In the genomic region with DNA sequence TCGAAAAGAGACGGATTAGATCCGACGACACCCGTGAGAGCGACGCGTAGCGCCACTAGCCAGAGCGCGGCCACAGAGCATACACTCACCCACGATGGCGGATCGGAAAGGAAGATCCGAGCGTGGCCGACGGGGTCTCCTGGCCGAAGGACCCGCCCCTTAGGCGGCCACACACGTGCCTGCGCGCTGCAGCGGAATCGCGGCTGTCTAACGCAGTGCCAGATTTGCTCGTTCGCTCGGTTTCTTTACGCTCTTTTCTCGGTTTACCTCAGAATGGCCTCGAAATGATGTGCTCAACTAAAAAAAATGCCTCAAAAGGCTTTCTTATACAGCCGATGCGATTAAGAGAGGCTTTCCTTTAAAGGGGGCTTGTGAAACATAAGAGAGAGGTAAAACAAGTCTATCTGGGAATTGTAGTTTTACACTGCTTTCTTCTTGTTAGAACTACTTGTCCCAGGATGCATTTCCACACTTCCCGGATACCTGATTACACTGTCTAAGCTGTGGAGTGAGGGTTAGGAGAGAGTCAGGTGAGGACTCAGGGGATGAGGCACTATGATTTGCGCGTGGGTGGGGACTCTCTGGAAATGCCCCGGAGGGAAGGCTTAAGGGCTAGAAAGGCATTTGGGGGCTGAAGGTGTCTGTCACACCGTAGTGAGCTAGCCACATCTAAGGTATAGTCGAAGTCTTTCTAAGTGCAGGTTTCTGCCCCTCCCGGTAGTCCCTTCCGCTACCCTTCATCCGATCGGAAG, we compare ENCODE assay signal across 8 mouse cellular contexts. TPM values are rescaled to one million over a fixed set of nuclear protein-coding genes. Genes with fewer than 3 reads are reported as not detected.
DNase-seq lines count a peak whose midpoint lies in the region; ATAC-seq and TF ChIP-seq lines count a peak whose summit lies in the region.

A gene (plus strand): TSS at position 199 of the 752 bp plus-strand sequence.
A gene (minus strand): TSS at position 358 of the 752 bp plus-strand sequence.

- H3K9ac ChIP-seq in forebrain, embryonic 16.5 days (replicated peaks; ENCODE audit: low read depth, low read length), result peak within 1 kb of the TSS; percentile 85
- H3K9ac ChIP-seq in lung, embryonic 14.5 days, result peak within 1 kb of the TSS; percentile 95

- ATAC-seq in G1E (ENCODE audit: extremely low read depth, insufficient number of reproducible peaks, low FRiP score, poor library complexity, severe bottlenecking), result peak; percentile 87
- peak; percentile 98 for ATAC-seq in forebrain, embryonic 16.5 days
- peak; percentile 97 for ATAC-seq in lung, embryonic 14.5 days (ENCODE audit: insufficient read depth)

- TF ChIP-seq CTCF in G1E (IDR thresholded peaks at IDR 0.05; ENCODE audit: low read depth, low read length), result no peak
- peak; percentile 42 for TF ChIP-seq CTCF in layer of hippocampus, adult 2 months (conservative IDR thresholded peaks at IDR 0.05)
- no peak for TF ChIP-seq CTCF in lung, embryonic 14.5 days (IDR thresholded peaks at IDR 0.05; ENCODE audit: low read depth)
- TF ChIP-seq CTCF in olfactory bulb, adult 2 months (IDR thresholded peaks at IDR 0.05; ENCODE audit: insufficient read depth, low read depth, low read length), result no peak
- TF ChIP-seq CTCF in thymus, adult 2 months (IDR thresholded peaks at IDR 0.05; ENCODE audit: borderline replicate concordance, control insufficient read depth, extremely low read depth, insufficient read depth, low read length, poor library complexity), result no peak

- H3K4me1 ChIP-seq in G1E (ENCODE audit: insufficient read depth, low read depth, low read length), result peaks cover 27% of the 10 kb centered on the region
- H3K4me1 ChIP-seq in forebrain, embryonic 16.5 days (replicated peaks; ENCODE audit: control insufficient read depth, insufficient read depth, low read length), result peaks cover 12% of the 10 kb centered on the region
- H3K4me1 ChIP-seq in lung, embryonic 14.5 days (ENCODE audit: insufficient read depth), result peaks cover 6% of the 10 kb centered on the region; the same call in 1 of the 2 replicates
- H3K4me1 ChIP-seq in olfactory bulb, adult 2 months (ENCODE audit: control insufficient read depth, insufficient read depth, low read length), result no peaks in the 10 kb centered on the region; the same call in 1 of the 2 replicates
- H3K4me1 ChIP-seq in thymus, adult 2 months (replicated peaks; ENCODE audit: control insufficient read depth, insufficient read depth, low read length), result 0 out of 2 replicates have a peak, but pooled peaks cover 4% of the 10 kb centered on the region

- peak within 1 kb of the TSS; percentile 90 for H3K27ac ChIP-seq in forebrain, embryonic 16.5 days (ENCODE audit: low read length)
- H3K27ac ChIP-seq in layer of hippocampus, adult 2 months, result peak within 1 kb of the TSS; percentile 98
- peak within 1 kb of the TSS; percentile 86 for H3K27ac ChIP-seq in lung, embryonic 14.5 days (ENCODE audit: low read depth)
- peak within 1 kb of the TSS; percentile 92 for H3K27ac ChIP-seq in olfactory bulb, adult 2 months (ENCODE audit: insufficient read depth, low read depth, low read length)
- peak within 1 kb of the TSS; percentile 51 for H3K27ac ChIP-seq in thymus, adult 2 months (ENCODE audit: control insufficient read depth, insufficient read depth, low read length)

- H3K36me3 ChIP-seq in G1E (replicated peaks), result peaks cover 31% of the 10 kb centered on the region
- peaks cover 12% of the 10 kb centered on the region; the same call in 1 of the 2 replicates for H3K36me3 ChIP-seq in forebrain, embryonic 16.5 days (ENCODE audit: control insufficient read depth, insufficient read depth)
- H3K36me3 ChIP-seq in lung, embryonic 14.5 days (ENCODE audit: insufficient read depth), result peaks cover 36% of the 10 kb centered on the region
- peaks cover 23% of the 10 kb centered on the region for H3K36me3 ChIP-seq in thymus, adult 2 months (ENCODE audit: control insufficient read depth, insufficient read depth, low read length)

- under 1% methylated on average over 46 of the region's 46 CpGs for WGBS in forebrain, embryonic 16.5 days
- WGBS in lung, embryonic 14.5 days, result under 1% methylated on average over 46 of the region's 46 CpGs
- WGBS in olfactory bulb, adult 2 months, result under 1% methylated on average over 46 of the region's 46 CpGs
- under 1% methylated on average over 46 of the region's 46 CpGs for WGBS in thymus, adult 2 months

- intact Hi-C loops in heart, postnatal 36 days (cut with DNase I), result loop anchor here (1.0 to 2.0 kb wide), 3 partner anchors 22 to 174 kb away; a partner anchor contains a TSS

- peak; percentile 72 for TF ChIP-seq POLR2A in olfactory bulb, adult 2 months (IDR thresholded peaks at IDR 0.05; ENCODE audit: insufficient read depth, low read depth, low read length)
- peak; percentile 65; the same call in 1 of the 2 replicates for TF ChIP-seq POLR2A in thymus, adult 2 months (IDR thresholded peaks at IDR 0.05; ENCODE audit: control insufficient read depth, extremely low read depth, insufficient read depth, low read length, poor library complexity)

- H3K4me2 ChIP-seq in forebrain, embryonic 16.5 days (ENCODE audit: low read length), result peak within 1 kb of the TSS; percentile 82
- H3K4me2 ChIP-seq in lung, embryonic 14.5 days, result peak within 1 kb of the TSS; percentile 80

- peak within 1 kb of the TSS; percentile 74 for H3K4me3 ChIP-seq in G1E (ENCODE audit: low read depth, low read length)
- H3K4me3 ChIP-seq in forebrain, embryonic 16.5 days (replicated peaks; ENCODE audit: low read length), result peak within 1 kb of the TSS; percentile 74
- H3K4me3 ChIP-seq in layer of hippocampus, adult 2 months, result peak within 1 kb of the TSS; percentile 84
- peak within 1 kb of the TSS; percentile 74 for H3K4me3 ChIP-seq in lung, embryonic 14.5 days (ENCODE audit: low read depth, low read length)
- peak within 1 kb of the TSS; percentile 83 for H3K4me3 ChIP-seq in olfactory bulb, adult 2 months (ENCODE audit: insufficient read depth, low read depth, low read length)
- H3K4me3 ChIP-seq in thymus, adult 2 months (ENCODE audit: control insufficient read depth, insufficient read depth, low read length), result peak within 1 kb of the TSS; percentile 94

- no peaks in the 10 kb centered on the region for H3K27me3 ChIP-seq in G1E (ENCODE audit: insufficient read depth, low read length)
- no peaks in the 10 kb centered on the region for H3K27me3 ChIP-seq in forebrain, embryonic 16.5 days (replicated peaks; ENCODE audit: control insufficient read depth, insufficient read depth, low read length)
- no peaks in the 10 kb centered on the region for H3K27me3 ChIP-seq in lung, embryonic 14.5 days (ENCODE audit: insufficient read depth, low read length)
- no peaks in the 10 kb centered on the region for H3K27me3 ChIP-seq in thymus, adult 2 months (ENCODE audit: control insufficient read depth, insufficient read depth, low read length)

- no peaks in the 10 kb centered on the region for H3K9me3 ChIP-seq in G1E (replicated peaks)
- H3K9me3 ChIP-seq in forebrain, embryonic 16.5 days (ENCODE audit: control insufficient read depth, low read length), result no peaks in the 10 kb centered on the region
- no peaks in the 10 kb centered on the region for H3K9me3 ChIP-seq in lung, embryonic 14.5 days (ENCODE audit: low read depth, low read length)

- peak; percentile 78 for DNase-seq in G1E (ENCODE audit: low spot score)
- DNase-seq in cerebellum, adult 18-20 months, result peak; percentile 93 to 95
- DNase-seq in heart, postnatal 36 days, result peak; percentile 98 to 99
- DNase-seq in layer of hippocampus, adult 2 months (ENCODE audit: low spot score in 2 of 2), result peak; percentile 92 to 93
- peak; percentile 96 for DNase-seq in lung, embryonic 14.5 days
- peak; percentile 95 for DNase-seq in thymus, adult 2 months

RNA-seq across cellular contexts. Expression of the first gene that starts in this region (rescaled TPM):
- total RNA-seq in G1E (2014; fragmentation: Nextera tagmentation), result 1.3 TPM in 1 of 2 replicates, not detected in the other
- total RNA-seq in G1E (2017), result 1.1 and 1.4 TPM in 2 replicates
- polyA plus RNA-seq in G1E (2012), result 0.09 TPM in 1 of 2 replicates, not detected in the other
- polyA plus RNA-seq in forebrain, embryonic 16.5 days (2015; fragmentation: Nextera tagmentation; extraction: Ambion mirVana), result 0.63 TPM in 1 of 2 replicates, not detected in the other
- not detected for total RNA-seq in heart, postnatal 36 days (2021)
- total RNA-seq in layer of hippocampus, adult 2 months (2021), result under 1 TPM in 1 of 2 experiments, not detected in 1; 0.38 TPM
- 0.15 and 0.18 TPM in 2 replicates for polyA plus RNA-seq in lung, embryonic 14.5 days (2014; fragmentation: Nextera tagmentation; extraction: Ambion mirVana)
- not detected in 2 replicates for polyA plus RNA-seq in olfactory bulb, adult 2 months (2012; ENCODE audit: insufficient read depth, insufficient read length, low replicate concordance, missing spikeins)
- not detected in 2 replicates for polyA plus RNA-seq in thymus, adult 2 months (2012; rRNA removed)

RNA-seq across cellular contexts. Expression of the second gene that starts in this region (rescaled TPM):
- total RNA-seq in G1E (2014; fragmentation: Nextera tagmentation), result 927 and 1,016 TPM in 2 replicates
- 861 and 868 TPM in 2 replicates for total RNA-seq in G1E (2017)
- 115 and 138 TPM in 2 replicates for polyA plus RNA-seq in G1E (2012)
- polyA plus RNA-seq in forebrain, embryonic 16.5 days (2015; fragmentation: Nextera tagmentation; extraction: Ambion mirVana), result 551 and 604 TPM in 2 replicates
- 100 to 1,000 TPM; 456 to 501 TPM for total RNA-seq in heart, postnatal 36 days (2021)
- 100 to 1,000 TPM; 459 to 490 TPM for total RNA-seq in layer of hippocampus, adult 2 months (2021)
- polyA plus RNA-seq in lung, embryonic 14.5 days (2014; fragmentation: Nextera tagmentation; extraction: Ambion mirVana), result 1,351 and 1,399 TPM in 2 replicates
- polyA plus RNA-seq in olfactory bulb, adult 2 months (2012; ENCODE audit: insufficient read depth, insufficient read length, low replicate concordance, missing spikeins), result 1,253 TPM in 1 of 2 replicates, not detected in the other
- polyA plus RNA-seq in thymus, adult 2 months (2012; rRNA removed), result 163 and 196 TPM in 2 replicates

Comparison
In these comparisons a context has a peak if more than half of its experiments do, and no peak if none do; other contexts are left out.
1. Peak in every context shown above with its lines: DNase-seq, ATAC-seq, H3K4me3 ChIP-seq and H3K27ac ChIP-seq.